Mouse (Mus musculus) lung, adult 2 months (tissue): ENCODE measurements at regions not wholly inside any gene's neighbourhood (a gene's known extent, or its start where the extent isn't known, plus 50 kb on each side); places are given as distances from the start of the nearest gene placed in this dataset.

ENCODE experiments used
- DNase-seq: peaks from one replicate; pipeline ENCODE4 v3.0.0; 2022
- H3K4me1 ChIP-seq: fragments of 200-500 bp; 2 replicates; pipeline ENCODE4 v1.6.1; 2011; ENCODE audit warnings: low read length; ENCODE audit not compliant: control insufficient read depth, insufficient read depth
- H3K4me3 ChIP-seq: fragments of 200-500 bp; replicated peaks from 2 replicates; pipeline ENCODE3; 2011; ENCODE audit warnings: low read depth, mild to moderate bottlenecking, control low read depth, low read length; ENCODE audit errors: extremely low read depth
- CTCF ChIP-seq: fragments of 200-500 bp; IDR thresholded peaks from 2 replicates; pipeline ENCODE4 v1.5.1; 2011; ENCODE audit warnings: mild to moderate bottlenecking, low read length, control low read depth; ENCODE audit not compliant: insufficient read depth
- POLR2A ChIP-seq: fragments of 200-500 bp; IDR thresholded peaks from 2 replicates; pipeline ENCODE4 v1.6.1; 2011; ENCODE audit warnings: low read depth, mild to moderate bottlenecking, control low read depth, low read length, borderline replicate concordance; ENCODE audit errors: extremely low read depth
- WGBS: fragments of 180-500 bp; shearing (Covaris S2); methylation state at CpG from one replicate; pipeline ENCODE4 v1.1.7; 2018; 5-methylcytosine and 5-hydroxymethylcytosine counted together

DNA sequence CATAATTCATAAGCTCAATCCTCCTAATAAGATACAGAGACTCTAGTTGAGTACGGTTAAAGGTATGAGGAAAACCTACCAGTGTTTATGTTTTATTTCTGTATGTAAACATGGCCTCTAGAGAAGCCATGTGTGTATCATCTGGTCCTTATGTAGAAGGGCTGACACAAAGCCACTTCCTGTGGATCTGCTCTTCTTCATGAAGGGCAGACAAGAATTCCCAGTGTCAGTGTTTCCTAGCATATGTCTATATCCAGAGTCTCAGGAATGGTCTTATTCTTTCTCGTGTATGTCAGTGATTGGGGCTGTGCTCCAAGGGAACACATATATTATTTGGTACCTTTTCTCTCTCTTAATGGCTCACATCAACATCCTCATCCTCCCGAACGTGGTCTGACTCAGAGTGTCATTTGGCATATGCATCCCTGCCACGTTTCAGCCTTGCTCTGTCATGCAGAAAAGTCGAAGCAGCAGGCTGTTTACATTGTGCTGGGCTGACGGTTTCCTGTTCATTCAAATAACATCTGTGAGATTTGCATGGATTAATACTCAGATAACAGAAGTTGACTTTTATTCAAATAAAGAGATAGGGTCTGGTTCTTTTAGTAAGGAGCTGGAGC lies 59.3 kb upstream of the Cwc22 start:
- no peak for DNase-seq
- 27% methylated on average over 7 of the region's 7 CpGs for WGBS
- Histone ChIP-seq H3K4me3 (no peak overlapping the region), H3K4me1 (no peaks in the 10 kb centered on the region)
- TF ChIP-seq CTCF: no peak

GRCm38 (mm10) chr2:78004426-78004825 lies 58.3 kb upstream of the Cwc22 start:
- no peak for TF ChIP-seq POLR2A
- no peak for TF ChIP-seq CTCF
- no peak overlapping the region for H3K4me3 ChIP-seq
- DNase-seq: no peak
- WGBS: 72% methylated on average over 5 of the region's 5 CpGs
- no peaks in the 10 kb centered on the region for H3K4me1 ChIP-seq
